Mouse (Mus musculus) spleen, adult 2 months (tissue): ENCODE measurements around the gene Csdc2. TPM values are rescaled to one million over a fixed set of nuclear protein-coding genes. Genes with fewer than 3 reads are reported as not detected.

Experiments
- DNase-seq, 2 experiments: peaks; one replicate each; pipeline versions ENCODE4 v3.0.0 to v3.0.0-alpha.2; 2012 to 2021; ENCODE audit warnings: low spot score in 2 of 2, low read depth in 1 of 2
- H3K27ac ChIP-seq: fragments of 200-500 bp; 2 replicates; pipeline ENCODE4 v1.5.1; 2012; ENCODE audit warnings: low read length, inconsistent platforms; ENCODE audit not compliant: insufficient read depth
- H3K27me3 ChIP-seq: fragments of 200-500 bp; 2 replicates; pipeline ENCODE4 v1.6.1; 2012; ENCODE audit warnings: mild to moderate bottlenecking, moderate library complexity, low read length, inconsistent platforms; ENCODE audit not compliant: control insufficient read depth, insufficient read depth
- H3K36me3 ChIP-seq: fragments of 200-500 bp; 2 replicates; pipeline ENCODE4 v1.6.1; 2012; ENCODE audit warnings: mild to moderate bottlenecking, low read length, inconsistent platforms; ENCODE audit not compliant: control insufficient read depth, insufficient read depth
- H3K4me1 ChIP-seq: fragments of 200-500 bp; 2 replicates; pipeline ENCODE4 v1.6.1; 2011; ENCODE audit warnings: inconsistent platforms; ENCODE audit not compliant: control insufficient read depth, insufficient read depth, insufficient read length
- H3K4me3 ChIP-seq: fragments of 200-500 bp; 2 replicates; pipeline ENCODE4 v1.5.1; 2011; ENCODE audit warnings: mild to moderate bottlenecking, inconsistent platforms; ENCODE audit not compliant: insufficient read depth, insufficient read length; ENCODE audit errors: extremely low read depth
- CTCF ChIP-seq: fragments of 200-500 bp; IDR thresholded peaks from 2 replicates; pipeline ENCODE4 v1.5.1; 2011; ENCODE audit warnings: mild to moderate bottlenecking, inconsistent platforms; ENCODE audit not compliant: insufficient read depth, insufficient read length, insufficient replicate concordance; ENCODE audit errors: extremely low read depth
- POLR2A ChIP-seq: fragments of 200-500 bp; IDR thresholded peaks from 2 replicates; pipeline ENCODE4 v1.6.1; 2011; ENCODE audit warnings: low read depth, low read length, inconsistent platforms
- WGBS: fragments of 180-500 bp; shearing (Covaris S2); methylation state at CpG from one replicate; pipeline ENCODE4 v1.1.7; 2018; 5-methylcytosine and 5-hydroxymethylcytosine counted together
- polyA plus RNA-seq: library from polyadenylated mRNA; depleted of rRNA; stranded (reverse); fragments of >200 nt; gene quantifications from 2 replicates; pipeline ENCODE4 v1.2.3, GENCODE M21; 2012

Gene Csdc2
- polyA plus RNA-seq, 1 experiment, result 5.4 TPM

GRCm38 (mm10) chr15:81933986-81934385 is 2.6 kb upstream of the Csdc2 start:
- H3K27me3 ChIP-seq, result no peaks in the 10 kb centered on the region
- DNase-seq, result peak; percentile 37 to 41
- peak overlapping the region; percentile 89 for H3K27ac ChIP-seq
- WGBS, result 37% methylated on average over 1 of the region's 1 CpGs
- H3K4me3 ChIP-seq, result no peak overlapping the region
- no peak for TF ChIP-seq CTCF
- TF ChIP-seq POLR2A, result no peak
- H3K4me1 ChIP-seq, result peaks cover 16% of the 10 kb centered on the region; the same call in 1 of the 2 replicates
- H3K36me3 ChIP-seq, result no peaks in the 10 kb centered on the region

GRCm38 (mm10) chr15:81935869-81936637 is 506 bp upstream of the Csdc2 start:
- 75% methylated on average over 7 of the region's 7 CpGs for WGBS
- TF ChIP-seq CTCF (no peak), POLR2A (no peak)

DNA sequence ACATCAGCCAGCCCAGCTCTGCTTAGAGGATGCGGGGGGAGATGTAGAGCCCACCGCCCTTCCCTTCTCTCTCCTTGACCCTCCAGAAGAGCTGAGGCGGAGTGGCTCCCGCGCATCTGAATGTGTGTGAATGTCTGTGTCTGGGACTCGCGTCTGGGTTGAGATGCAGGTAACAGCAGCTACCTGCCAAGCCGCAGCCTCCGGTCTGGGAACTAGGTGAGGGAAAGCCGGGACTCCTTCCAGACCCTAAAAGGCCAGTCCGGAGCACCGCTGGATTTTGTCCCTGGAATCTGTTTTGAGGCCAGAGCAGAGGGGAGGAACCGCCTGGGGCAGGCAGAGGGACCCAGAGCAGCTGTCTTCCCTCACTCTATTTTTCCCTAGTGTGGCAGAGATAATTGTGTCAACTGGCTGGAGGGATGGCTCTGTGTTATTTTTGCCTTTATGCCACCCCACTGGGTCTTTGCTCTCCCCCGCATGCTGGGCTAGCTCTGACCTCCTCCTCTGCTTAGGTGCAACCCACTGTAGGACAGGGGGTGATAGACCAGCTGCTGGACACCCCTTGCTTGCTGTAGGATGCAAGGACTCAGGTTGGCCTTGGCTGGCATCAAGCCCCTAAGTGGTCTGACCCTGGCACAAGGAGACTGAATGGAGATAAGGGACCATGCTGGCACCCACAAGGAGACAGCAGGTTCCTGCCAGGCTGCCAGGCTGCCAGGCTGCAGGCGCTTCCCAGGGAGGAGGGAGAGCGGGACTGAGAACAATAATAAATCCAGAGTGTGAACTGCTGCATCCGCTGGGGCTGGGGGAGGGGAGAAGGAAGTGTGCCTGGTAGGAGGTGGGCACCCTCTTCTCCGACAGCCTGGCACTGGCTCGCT is 776 bp downstream of the Csdc2 start:
- DNase-seq, result no peak
- peaks cover 16% of the 10 kb centered on the region; the same call in 1 of the 2 replicates for H3K4me1 ChIP-seq
- H3K27ac ChIP-seq, result no peak overlapping the region
- H3K36me3 ChIP-seq, result no peaks in the 10 kb centered on the region
- TF ChIP-seq POLR2A (no peak), CTCF (no peak)
- H3K27me3 ChIP-seq, result no peaks in the 10 kb centered on the region
- H3K4me3 ChIP-seq, result no peak overlapping the region; the same call in 1 of the 2 replicates
- 51% methylated on average over 19 of the region's 19 CpGs for WGBS

More at GRCm38 (mm10) chr15:81935869-81936637, 506 bp upstream of the Csdc2 start:
- no peaks in the 10 kb centered on the region for H3K36me3 ChIP-seq
- no peak for DNase-seq
- no peak overlapping the region for H3K4me3 ChIP-seq
- H3K27ac ChIP-seq, result no peak overlapping the region
- H3K4me1 ChIP-seq, result peaks cover 16% of the 10 kb centered on the region; the same call in 1 of the 2 replicates
- H3K27me3 ChIP-seq, result no peaks in the 10 kb centered on the region

- Histone ChIP-seq H3K27me3 (no peaks in the 10 kb centered on the region), H3K27ac (no peak overlapping the region), H3K36me3 (no peaks in the 10 kb centered on the region), H3K4me1 (peaks cover 8% of the 10 kb centered on the region; the same call in 1 of the 2 replicates), H3K4me3 (no peak overlapping the region)
- peak; percentile 76; the same call in 1 of the 2 replicates for TF ChIP-seq CTCF
- no peak for TF ChIP-seq POLR2A
- WGBS, result 58% methylated on average over 2 of the region's 2 CpGs
- peak in 1 of 2 experiments; percentile 53 for DNase-seq
Observed at GRCm38 (mm10) chr15:81938246-81938645, 1.7 kb downstream of the Csdc2 start.

- DNase-seq, result no peak
- WGBS, result 87% methylated on average over 10 of the region's 10 CpGs
Observed at GRCm38 (mm10) chr15:81939157-81939715, 2.7 kb downstream of the Csdc2 start.

DNA sequence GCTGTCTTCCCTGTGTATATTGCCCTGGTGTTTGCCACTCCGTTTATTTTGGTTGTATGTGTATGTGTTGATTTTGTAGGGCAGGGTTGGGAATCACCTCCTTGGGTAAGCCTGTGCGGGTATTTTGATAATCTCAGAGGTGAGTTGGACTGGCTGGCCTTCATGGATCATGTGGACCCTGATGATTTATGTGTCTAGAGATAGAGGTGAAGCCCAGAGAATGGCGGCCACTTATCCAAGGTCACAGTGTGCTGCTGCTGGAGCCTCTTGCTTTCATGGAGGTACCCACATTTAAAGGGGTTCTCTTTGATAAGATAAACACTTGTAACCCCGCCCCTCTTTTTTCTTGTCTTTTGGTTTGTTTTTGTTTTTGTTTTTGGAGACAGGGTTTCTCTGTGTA is 3.2 kb downstream of the Csdc2 start:
- H3K36me3 ChIP-seq, result no peaks in the 10 kb centered on the region
- H3K4me1 ChIP-seq, result peaks cover 2% of the 10 kb centered on the region; the same call in 1 of the 2 replicates
- no peak overlapping the region for H3K27ac ChIP-seq
- 83% methylated on average over 4 of the region's 4 CpGs for WGBS
- no peaks in the 10 kb centered on the region for H3K27me3 ChIP-seq
- no peak for TF ChIP-seq POLR2A
- H3K4me3 ChIP-seq, result no peak overlapping the region
- DNase-seq, result no peak

More at GRCm38 (mm10) chr15:81939157-81939715, 2.7 kb downstream of the Csdc2 start:
- TF ChIP-seq POLR2A (no peak), CTCF (no peak)
- no peak overlapping the region for H3K27ac ChIP-seq
- no peaks in the 10 kb centered on the region for H3K36me3 ChIP-seq
- peaks cover 3% of the 10 kb centered on the region; the same call in 1 of the 2 replicates for H3K4me1 ChIP-seq
- no peak overlapping the region for H3K4me3 ChIP-seq
- no peaks in the 10 kb centered on the region for H3K27me3 ChIP-seq
